In the genomic region with DNA sequence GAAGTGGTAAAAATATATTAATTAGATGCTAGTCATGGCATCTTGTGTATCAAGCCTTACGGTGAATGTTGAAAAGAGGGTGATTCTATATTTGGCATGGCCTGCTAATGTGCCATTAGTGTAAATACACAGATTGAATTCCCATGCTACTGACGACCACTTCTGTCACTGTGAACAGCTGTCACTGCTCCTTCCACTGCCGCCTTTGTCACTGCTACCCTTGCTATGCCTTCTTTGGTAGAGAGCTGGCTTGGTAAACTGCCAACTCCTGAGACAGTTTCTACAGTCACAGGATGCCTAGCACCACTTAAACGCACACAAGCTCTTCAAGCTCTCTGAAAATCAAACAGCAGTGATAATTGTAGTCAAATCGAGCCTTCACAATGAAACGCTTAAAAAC, we compare ENCODE assay signal across 11 mouse cellular contexts.
DNase-seq lines count a peak whose midpoint lies in the region; ATAC-seq lines count a peak whose summit lies in the region.
"Had no signal": no experiment of that assay in that cellular context is flagged by ENCODE, and none has a peak within 500 bp of the region (broad histone marks: within the 10 kb centered on the region; RNA-seq: fewer than 3 reads in every experiment).

No protein-coding gene starts in this region.

- no peak overlapping the region for H3K4me3 ChIP-seq in neural tube, embryonic 13.5 days
- H3K4me3 ChIP-seq in lung, embryonic 16.5 days (ENCODE audit: low read length) = no peak overlapping the region

- DNase-seq in heart, adult 18-20 months = peak; percentile 9
- no peak for DNase-seq in heart, adult 9 months (ENCODE audit: low spot score in 2 of 2)
- DNase-seq in neural tube, embryonic 10.5 days (ENCODE audit: extremely low spot score, low spot score) = no peak
- DNase-seq in telencephalon, adult 2 months (ENCODE audit: low read depth, low spot score) = peak; percentile 29
- DNase-seq in kidney, postnatal 14 days = no peak
- DNase-seq in urinary bladder, postnatal 36 days (ENCODE audit: low spot score in 2 of 2) = no peak
- DNase-seq: cerebellum, adult 11 months had no signal

- H3K36me3 ChIP-seq in neural tube, embryonic 13.5 days = no peaks in the 10 kb centered on the region
- H3K36me3 ChIP-seq in lung, embryonic 16.5 days (ENCODE audit: control insufficient read depth, insufficient read depth, low read length) = no peaks in the 10 kb centered on the region

- H3K27me3 ChIP-seq in neural tube, embryonic 13.5 days = no peaks in the 10 kb centered on the region
- H3K27me3 ChIP-seq in lung, embryonic 16.5 days (ENCODE audit: control insufficient read depth, insufficient read depth, low read depth, low read length) = no peaks in the 10 kb centered on the region

- no peak overlapping the region for H3K4me2 ChIP-seq in neural tube, embryonic 13.5 days
- 0 out of 2 replicates have a peak overlapping the region, but pooled peaks have one; percentile 7 for H3K4me2 ChIP-seq in lung, embryonic 16.5 days (ENCODE audit: low read depth, low read length)

- H3K9ac ChIP-seq in neural tube, embryonic 13.5 days = no peak overlapping the region
- H3K9ac ChIP-seq in lung, embryonic 16.5 days (ENCODE audit: low read length) = no peak overlapping the region

- peak; percentile 43; the same call in 1 of the 2 replicates for ATAC-seq in neural tube, embryonic 13.5 days (ENCODE audit: low read depth)
- peak; percentile 90 for ATAC-seq in lung, embryonic 16.5 days (ENCODE audit: low read depth)
- ATAC-seq: CD4-positive, CD25-positive, alpha-beta regulatory T cell, adult 4 months had no signal

- H3K9me3 ChIP-seq in neural tube, embryonic 13.5 days = no peaks in the 10 kb centered on the region
- H3K9me3 ChIP-seq in lung, embryonic 16.5 days (ENCODE audit: control insufficient read depth, low read length) = no peaks in the 10 kb centered on the region

- peaks cover 7% of the 10 kb centered on the region; the same call in 1 of the 2 replicates for H3K4me1 ChIP-seq in neural tube, embryonic 13.5 days (replicated peaks)
- H3K4me1 ChIP-seq in lung, embryonic 16.5 days (replicated peaks; ENCODE audit: control insufficient read depth, insufficient read depth, low read length) = peaks cover 10% of the 10 kb centered on the region

- 56% methylated on average over 6 of the region's 6 CpGs for WGBS in neural tube, embryonic 13.5 days
- WGBS in lung, embryonic 16.5 days = 10% methylated on average over 6 of the region's 6 CpGs

- no peak overlapping the region for H3K27ac ChIP-seq in neural tube, embryonic 13.5 days (replicated peaks)
- H3K27ac ChIP-seq in lung, embryonic 16.5 days (ENCODE audit: low read length) = no peak overlapping the region
- H3K27ac ChIP-seq: macrophage had no signal

Comparison
In these comparisons a context has a peak if more than half of its experiments do, and no peak if none do; other contexts are left out.
1. DNase-seq: peak in heart, adult 18-20 months (2 of 2) and telencephalon, adult 2 months (single experiment); none in heart, adult 9 months (0 of 2), neural tube, embryonic 10.5 days (single experiment), kidney, postnatal 14 days (single experiment) and urinary bladder, postnatal 36 days (0 of 2).